Mouse (Mus musculus) myocyte (in vitro differentiated cells): Measurements from ENCODE around the gene 6430571L13Rik. TPM values are rescaled to one million over a fixed set of nuclear protein-coding genes. Genes with fewer than 3 reads are reported as not detected.

Experiments used
- H3K27me3 ChIP-seq: one replicate; pipeline ENCODE4 v1.6.1; 2011; ENCODE audit not compliant: control insufficient read depth, insufficient read depth, insufficient read length
- H3K36me3 ChIP-seq: one replicate; pipeline ENCODE4 v1.6.1; 2011; ENCODE audit not compliant: control insufficient read depth, insufficient read depth
- H3K4me2 ChIP-seq: one replicate; pipeline ENCODE4 v1.6.1; 2011; ENCODE audit warnings: low read depth, control low read depth
- H3K4me3 ChIP-seq: one replicate; pipeline ENCODE4 v1.5.1; 2011; ENCODE audit warnings: mild to moderate bottlenecking, control low read depth, moderate library complexity
- H3K79me2 ChIP-seq: one replicate; pipeline ENCODE4 v1.6.1; 2011; ENCODE audit not compliant: control insufficient read depth, insufficient read depth
- H3ac ChIP-seq: one replicate; pipeline ENCODE4 v1.6.1; 2011; ENCODE audit not compliant: control insufficient read depth, insufficient read length
- CEBPB ChIP-seq: IDR thresholded peaks from 2 replicates; pipeline ENCODE4 v1.6.1; 2011; ENCODE audit warnings: mild to moderate bottlenecking, moderate library complexity; ENCODE audit not compliant: poor library complexity, insufficient read depth, severe bottlenecking
- E2F4 ChIP-seq: IDR thresholded peaks from one replicate; pipeline ENCODE4 v1.6.1; 2011; ENCODE audit warnings: mild to moderate bottlenecking, control low read depth, moderate library complexity; ENCODE audit not compliant: insufficient read depth
- MAX ChIP-seq: IDR thresholded peaks from one replicate; pipeline ENCODE4 v1.6.1; 2011; ENCODE audit warnings: low read depth, mild to moderate bottlenecking, control low read depth
- MYOD1 ChIP-seq, 3 experiments: IDR thresholded peaks; one replicate each; pipeline ENCODE4 v1.6.1; 2011; ENCODE audit warnings: control low read depth in 2 of 3, low read depth in 2 of 3, mild to moderate bottlenecking in 2 of 3, moderate library complexity in 1 of 3; ENCODE audit not compliant: insufficient read length in 2 of 3, control insufficient read depth in 1 of 3
- MYOG ChIP-seq, 3 experiments: IDR thresholded peaks; one replicate each; pipeline ENCODE4 v1.6.1; 2011; ENCODE audit warnings: control low read depth in 2 of 3, low read depth in 2 of 3, mild to moderate bottlenecking in 2 of 3; ENCODE audit not compliant: insufficient read length in 2 of 3, control insufficient read depth in 1 of 3, insufficient read depth in 1 of 3
- POLR2A ChIP-seq: IDR thresholded peaks from one replicate; pipeline ENCODE4 v1.6.1; 2011; ENCODE audit warnings: low read depth, mild to moderate bottlenecking, control low read depth, moderate library complexity; ENCODE audit not compliant: insufficient read length
- POLR2AphosphoS2 ChIP-seq: IDR thresholded peaks from one replicate; pipeline ENCODE4 v1.6.1; 2011; ENCODE audit warnings: low read depth, control low read depth; ENCODE audit not compliant: insufficient read length
- REST ChIP-seq: IDR thresholded peaks from one replicate; pipeline ENCODE4 v1.6.1; 2011; ENCODE audit warnings: mild to moderate bottlenecking, control low read depth, moderate library complexity; ENCODE audit not compliant: insufficient read depth, insufficient read length
- SRF ChIP-seq: IDR thresholded peaks from one replicate; pipeline ENCODE4 v1.6.1; 2011; ENCODE audit warnings: low read depth; ENCODE audit not compliant: control insufficient read depth, insufficient read length
- TCF12 ChIP-seq: IDR thresholded peaks from one replicate; pipeline ENCODE4 v1.6.1; 2011; ENCODE audit warnings: mild to moderate bottlenecking, control low read depth; ENCODE audit not compliant: poor library complexity, insufficient read depth, severe bottlenecking
- TCF3 ChIP-seq: IDR thresholded peaks from one replicate; pipeline ENCODE4 v1.6.1; 2011; ENCODE audit warnings: low read depth, control low read depth; ENCODE audit not compliant: insufficient read length
- USF1 ChIP-seq: IDR thresholded peaks from one replicate; pipeline ENCODE4 v1.6.1; 2011; ENCODE audit warnings: low read depth, mild to moderate bottlenecking, control low read depth, moderate library complexity
- polyA plus RNA-seq: library from polyadenylated mRNA; unstranded; fragments of >200 nt; fragmentation: generic; extraction: Trizol; gene quantifications from one replicate; pipeline ENCODE4 v1.2.1, GENCODE M21; 2012; ENCODE audit warnings: missing spikeins

6430571L13Rik gene
- polyA plus RNA-seq, 1 experiment, result 0.38 TPM

- H3K4me2 ChIP-seq, result no peak within 1 kb of the TSS
- H3K4me3 ChIP-seq, result no peak within 1 kb of the TSS
- no peak for TF ChIP-seq E2F4
- TF ChIP-seq USF1, result no peak
- no peak for TF ChIP-seq MYOG (IDR thresholded peaks at IDR 0.05; ENCODE audit: control insufficient read depth in 1 of 3, insufficient read depth in 1 of 3, insufficient read length in 2 of 3, low read depth in 2 of 3)
- no peak for TF ChIP-seq REST
- TF ChIP-seq POLR2AphosphoS2, result no peak
- no peak for TF ChIP-seq MYOD1 (IDR thresholded peaks at IDR 0.05; ENCODE audit: control insufficient read depth in 1 of 3, insufficient read length in 2 of 3, low read depth in 2 of 3)
- no peak for TF ChIP-seq TCF3
- no peak for TF ChIP-seq TCF12
- TF ChIP-seq CEBPB, result no peak
- no peak for TF ChIP-seq MAX
- no peak for TF ChIP-seq POLR2A
- TF ChIP-seq SRF, result no peak
- H3K27me3 ChIP-seq, result peaks cover 78% of the 10 kb centered on the region
- no peaks in the 10 kb centered on the region for H3K79me2 ChIP-seq
- peak within 1 kb of the TSS; percentile 22 for H3ac ChIP-seq
- no peaks in the 10 kb centered on the region for H3K36me3 ChIP-seq
Measured at GRCm38 (mm10) chr9:107399491-107399971, 59.1 kb downstream of the 6430571L13Rik start, which contains the start of gene Cacna2d2. Gene Cacna2d2 (plus strand): TSS chr9:107399612.

GRCm38 (mm10) chr9:107400060-107400511 is 59.7 kb downstream of the 6430571L13Rik start:
- no peaks in the 10 kb centered on the region for H3K36me3 ChIP-seq
- no peak for TF ChIP-seq TCF3
- no peak for TF ChIP-seq CEBPB
- no peak for TF ChIP-seq MYOG (IDR thresholded peaks at IDR 0.05; ENCODE audit: control insufficient read depth in 1 of 3, insufficient read depth in 1 of 3, insufficient read length in 2 of 3, low read depth in 2 of 3)
- TF ChIP-seq TCF12, result no peak
- no peak for TF ChIP-seq MYOD1 (IDR thresholded peaks at IDR 0.05; ENCODE audit: control insufficient read depth in 1 of 3, insufficient read length in 2 of 3, low read depth in 2 of 3)
- no peak for TF ChIP-seq POLR2AphosphoS2
- no peak for TF ChIP-seq SRF
- no peak for TF ChIP-seq USF1
- TF ChIP-seq MAX, result no peak
- H3ac ChIP-seq, result peak overlapping the region; percentile 22
- peaks cover 83% of the 10 kb centered on the region for H3K27me3 ChIP-seq
- no peak overlapping the region for H3K4me2 ChIP-seq
- H3K79me2 ChIP-seq, result no peaks in the 10 kb centered on the region
- H3K4me3 ChIP-seq, result no peak overlapping the region

- no peak overlapping the region for H3K4me2 ChIP-seq
- no peak overlapping the region for H3K4me3 ChIP-seq
- TF ChIP-seq POLR2AphosphoS2 (no peak), E2F4 (no peak), TCF12 (no peak), TCF3 (no peak)
- peak overlapping the region; percentile 22 for H3ac ChIP-seq
- peaks cover 84% of the 10 kb centered on the region for H3K27me3 ChIP-seq
- no peaks in the 10 kb centered on the region for H3K79me2 ChIP-seq
- H3K36me3 ChIP-seq, result no peaks in the 10 kb centered on the region
Measured at GRCm38 (mm10) chr9:107400666-107401285, 60.4 kb downstream of the 6430571L13Rik start.

Other genes with a start within 250 kb of the 6430571L13Rik start
- gene Dock3, start 108.7 kb upstream of the 6430571L13Rik start, polyA plus RNA-seq, result 0.40 TPM
- gene Mapkapk3, start 50.7 kb upstream of the 6430571L13Rik start, polyA plus RNA-seq, result 3.9 TPM
- 0.64 TPM for gene Cish, start 44.6 kb upstream of the 6430571L13Rik start, polyA plus RNA-seq
- gene Hemk1, start 2.3 kb upstream of the 6430571L13Rik start, polyA plus RNA-seq, result 17.7 TPM
- gene Cacna2d2, start 59.0 kb downstream of the 6430571L13Rik start, polyA plus RNA-seq, result 0.50 TPM
- gene Tmem115, start 193.3 kb downstream of the 6430571L13Rik start, polyA plus RNA-seq, result 43.4 TPM
- gene Cyb561d2, start 201.6 kb downstream of the 6430571L13Rik start, polyA plus RNA-seq, result 18.8 TPM
- 24.6 TPM for gene Nprl2, start 201.6 kb downstream of the 6430571L13Rik start, polyA plus RNA-seq
- gene Zmynd10, start 206.7 kb downstream of the 6430571L13Rik start, polyA plus RNA-seq, result 0.52 TPM
- gene Rassf1, start 211.0 kb downstream of the 6430571L13Rik start, polyA plus RNA-seq, result 59.3 TPM
- 25.0 TPM for gene Tusc2, start 222.7 kb downstream of the 6430571L13Rik start, polyA plus RNA-seq
- 34.2 TPM for gene Hyal2, start 227.3 kb downstream of the 6430571L13Rik start, polyA plus RNA-seq
- gene Hyal1, start 236.3 kb downstream of the 6430571L13Rik start, polyA plus RNA-seq, result 3.3 TPM
- gene Naa80, start 238.3 kb downstream of the 6430571L13Rik start, polyA plus RNA-seq, result 13.8 TPM
- 0.43 TPM for gene Hyal3, start 240.2 kb downstream of the 6430571L13Rik start, polyA plus RNA-seq
- gene Ifrd2, start 247.0 kb downstream of the 6430571L13Rik start, polyA plus RNA-seq, result 29.4 TPM